ENCODE assay signal across 8 mouse cellular contexts in the genomic region with DNA sequence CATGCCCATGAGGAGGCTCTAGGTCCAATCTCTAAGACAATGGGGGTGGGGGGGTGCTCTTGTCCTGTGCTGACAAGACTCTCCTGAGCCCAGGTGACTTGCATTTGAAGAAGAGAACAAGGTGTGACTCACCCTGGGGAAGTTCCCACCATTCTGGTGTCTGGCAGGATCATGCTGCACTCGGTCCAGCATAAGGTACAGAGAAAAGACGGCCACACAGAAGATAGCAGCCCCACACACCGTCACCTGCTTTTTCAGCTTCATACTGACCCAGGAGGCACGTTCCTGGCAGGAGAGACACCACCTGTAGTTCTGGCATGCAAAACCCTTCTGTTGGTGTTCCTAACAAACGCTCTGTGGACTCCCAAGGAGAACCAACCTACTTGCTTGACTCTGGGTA. TPM values are rescaled to one million over a fixed set of nuclear protein-coding genes. Genes with fewer than 3 reads are reported as not detected.
DNase-seq lines count a peak whose midpoint lies in the region; ATAC-seq and TF ChIP-seq lines count a peak whose summit lies in the region.

No protein-coding gene starts in this region.

- peak overlapping the region; percentile 68 for H3K4me2 ChIP-seq in forebrain, embryonic 14.5 days (ENCODE audit: low read length)
- peak overlapping the region; percentile 93 for H3K4me2 ChIP-seq in liver, postnatal 0 days (ENCODE audit: low read depth, low read length)

- H3K27me3 ChIP-seq in forebrain, embryonic 14.5 days (replicated peaks; ENCODE audit: control insufficient read depth, insufficient read depth, low read length), result no peaks in the 10 kb centered on the region
- no peaks in the 10 kb centered on the region for H3K27me3 ChIP-seq in liver, postnatal 0 days (ENCODE audit: insufficient read depth, low read length)

- 0 out of 2 replicates have a peak, but pooled peaks cover 2% of the 10 kb centered on the region for H3K4me1 ChIP-seq in forebrain, embryonic 14.5 days (ENCODE audit: control insufficient read depth, insufficient read depth, low read length)
- H3K4me1 ChIP-seq in liver, postnatal 0 days (ENCODE audit: insufficient read depth), result peaks cover 22% of the 10 kb centered on the region

- DNase-seq in heart, adult 11 months, result peak; percentile 93
- DNase-seq in heart, postnatal 36 days, result no peak
- no peak for DNase-seq in forebrain, embryonic 14.5 days (ENCODE audit: low spot score)
- DNase-seq in liver, postnatal 0 days, result no peak
- no peak for DNase-seq in adrenal gland, postnatal 36 days
- DNase-seq in gastrocnemius, postnatal 25 days, result no peak
- DNase-seq in adrenal gland, adult (ENCODE audit: inconsistent age in 2 of 2, low spot score in 1 of 2), result no peak

- H3K27ac ChIP-seq in forebrain, embryonic 14.5 days (ENCODE audit: low read depth, low read length), result no peak overlapping the region
- H3K27ac ChIP-seq in liver, postnatal 0 days (ENCODE audit: low read depth), result peak overlapping the region; percentile 87; the same call in 1 of the 2 replicates

- TF ChIP-seq EP300 in liver, postnatal 0 days (IDR thresholded peaks at IDR 0.05; ENCODE audit: low read depth), result no peak

- no peaks in the 10 kb centered on the region for H3K9me3 ChIP-seq in forebrain, embryonic 14.5 days (replicated peaks; ENCODE audit: control insufficient read depth, low read length)
- no peaks in the 10 kb centered on the region for H3K9me3 ChIP-seq in liver, postnatal 0 days (ENCODE audit: low read length)

- 67% methylated on average over 5 of the region's 5 CpGs for WGBS in forebrain, embryonic 14.5 days
- 49% methylated on average over 5 of the region's 5 CpGs for WGBS in liver, postnatal 0 days (ENCODE audit: insufficient replicate concordance)

- peak; percentile 9 for ATAC-seq in CD4-positive, CD25-positive, alpha-beta regulatory T cell, adult 4 months
- no peak for ATAC-seq in forebrain, embryonic 14.5 days
- no peak for ATAC-seq in liver, postnatal 0 days

- no peak for TF ChIP-seq CTCF in liver, postnatal 0 days (IDR thresholded peaks at IDR 0.05; ENCODE audit: low read depth)

- peaks cover 32% of the 10 kb centered on the region for H3K36me3 ChIP-seq in forebrain, embryonic 14.5 days (ENCODE audit: control insufficient read depth, insufficient read depth, low read length)
- H3K36me3 ChIP-seq in liver, postnatal 0 days (replicated peaks; ENCODE audit: insufficient read depth, low read length), result peaks cover 27% of the 10 kb centered on the region

- intact Hi-C loops in heart, postnatal 36 days (cut with DNase I), result no loop called here

- no peak overlapping the region for H3K9ac ChIP-seq in forebrain, embryonic 14.5 days (ENCODE audit: low read length)
- no peak overlapping the region for H3K9ac ChIP-seq in liver, postnatal 0 days (replicated peaks)

- 0 out of 2 replicates have a peak overlapping the region, but pooled peaks have one; percentile 89 for H3K4me3 ChIP-seq in forebrain, embryonic 14.5 days (ENCODE audit: low read depth, low read length)
- peak overlapping the region; percentile 85; the same call in 1 of the 2 replicates for H3K4me3 ChIP-seq in liver, postnatal 0 days (ENCODE audit: low read depth, low read length)

RNA-seq across cellular contexts. Expression of gene Man2a2, which starts 1.7 kb away (rescaled TPM):
- total RNA-seq in heart, postnatal 36 days (2021), result 10 to 100 TPM; 60.0 to 62.9 TPM
- polyA plus RNA-seq in CD4-positive, CD25-positive, alpha-beta regulatory T cell, adult 4 months (2017; shearing (Covaris generic)), result 10 to 100 TPM; 10.4 to 22.3 TPM
- polyA plus RNA-seq in forebrain, embryonic 14.5 days (2014; fragmentation: Nextera tagmentation; extraction: Ambion mirVana), result 7.6 and 10.5 TPM in 2 replicates
- 2.1 and 2.2 TPM in 2 replicates for polyA plus RNA-seq in liver, postnatal 0 days (2015; fragmentation: Nextera tagmentation; extraction: Ambion mirVana)
- total RNA-seq in adrenal gland, postnatal 36 days (2021), result 10 to 100 TPM; 81.4 to 94.8 TPM
- 100 to 1,000 TPM; 138 to 146 TPM for total RNA-seq in gastrocnemius, postnatal 25 days (2021)

RNA-seq across cellular contexts. Expression of gene Fes, which starts 18.3 kb away (rescaled TPM):
- 10 to 100 TPM in 1 of 2 experiments, 1 to 10 TPM in 1; 6.9 to 16.0 TPM for total RNA-seq in heart, postnatal 36 days (2021)
- polyA plus RNA-seq in CD4-positive, CD25-positive, alpha-beta regulatory T cell, adult 4 months (2017; shearing (Covaris generic)), result 1 to 10 TPM in 1 of 2 experiments, under 1 TPM in 1; 0.11 to 2.5 TPM
- polyA plus RNA-seq in forebrain, embryonic 14.5 days (2014; fragmentation: Nextera tagmentation; extraction: Ambion mirVana), result 2.4 and 3.5 TPM in 2 replicates
- polyA plus RNA-seq in liver, postnatal 0 days (2015; fragmentation: Nextera tagmentation; extraction: Ambion mirVana), result 16.3 and 16.8 TPM in 2 replicates
- 10 to 100 TPM in 1 of 2 experiments, 1 to 10 TPM in 1; 7.5 to 11.4 TPM for total RNA-seq in adrenal gland, postnatal 36 days (2021)
- 1 to 10 TPM; 3.3 to 3.4 TPM for total RNA-seq in gastrocnemius, postnatal 25 days (2021)

RNA-seq across cellular contexts. Expression of gene Hddc3, which starts 26.6 kb away (rescaled TPM):
- 10 to 100 TPM; 36.1 to 36.4 TPM for total RNA-seq in heart, postnatal 36 days (2021)
- polyA plus RNA-seq in CD4-positive, CD25-positive, alpha-beta regulatory T cell, adult 4 months (2017; shearing (Covaris generic)), result 1 to 10 TPM; 6.9 to 7.2 TPM
- polyA plus RNA-seq in forebrain, embryonic 14.5 days (2014; fragmentation: Nextera tagmentation; extraction: Ambion mirVana), result 27.2 and 30.7 TPM in 2 replicates
- 3.1 TPM in 2 replicates for polyA plus RNA-seq in liver, postnatal 0 days (2015; fragmentation: Nextera tagmentation; extraction: Ambion mirVana)
- 10 to 100 TPM; 30.0 to 40.7 TPM for total RNA-seq in adrenal gland, postnatal 36 days (2021)
- total RNA-seq in gastrocnemius, postnatal 25 days (2021), result 10 to 100 TPM; 21.6 to 22.8 TPM

RNA-seq across cellular contexts. Expression of gene Unc45a, which starts 28.7 kb away (rescaled TPM):
- total RNA-seq in heart, postnatal 36 days (2021), result 10 to 100 TPM; 15.5 to 16.9 TPM
- polyA plus RNA-seq in CD4-positive, CD25-positive, alpha-beta regulatory T cell, adult 4 months (2017; shearing (Covaris generic)), result 10 to 100 TPM; 38.1 to 79.1 TPM
- polyA plus RNA-seq in forebrain, embryonic 14.5 days (2014; fragmentation: Nextera tagmentation; extraction: Ambion mirVana), result 29.6 and 36.4 TPM in 2 replicates
- polyA plus RNA-seq in liver, postnatal 0 days (2015; fragmentation: Nextera tagmentation; extraction: Ambion mirVana), result 4.9 and 7.2 TPM in 2 replicates
- total RNA-seq in adrenal gland, postnatal 36 days (2021), result 10 to 100 TPM; 55.0 to 74.8 TPM
- total RNA-seq in gastrocnemius, postnatal 25 days (2021), result 10 to 100 TPM; 11.6 to 12.6 TPM

RNA-seq across cellular contexts. Expression of gene Furin, which starts 35.8 kb away (rescaled TPM):
- 100 to 1,000 TPM; 111 to 120 TPM for total RNA-seq in heart, postnatal 36 days (2021)
- 1 to 10 TPM; 5.5 to 7.3 TPM for polyA plus RNA-seq in CD4-positive, CD25-positive, alpha-beta regulatory T cell, adult 4 months (2017; shearing (Covaris generic))
- polyA plus RNA-seq in forebrain, embryonic 14.5 days (2014; fragmentation: Nextera tagmentation; extraction: Ambion mirVana), result 3.9 and 4.1 TPM in 2 replicates
- 17.7 and 18.0 TPM in 2 replicates for polyA plus RNA-seq in liver, postnatal 0 days (2015; fragmentation: Nextera tagmentation; extraction: Ambion mirVana)
- 100 to 1,000 TPM; 155 to 170 TPM for total RNA-seq in adrenal gland, postnatal 36 days (2021)
- 10 to 100 TPM; 38.5 to 44.8 TPM for total RNA-seq in gastrocnemius, postnatal 25 days (2021)
